Mouse (Mus musculus): ENCODE measurements at regions not wholly inside any gene's neighbourhood (a gene's known extent, or its start where the extent isn't known, plus 50 kb on each side); places are given as distances from the start of the nearest gene placed in this dataset.

DNA sequence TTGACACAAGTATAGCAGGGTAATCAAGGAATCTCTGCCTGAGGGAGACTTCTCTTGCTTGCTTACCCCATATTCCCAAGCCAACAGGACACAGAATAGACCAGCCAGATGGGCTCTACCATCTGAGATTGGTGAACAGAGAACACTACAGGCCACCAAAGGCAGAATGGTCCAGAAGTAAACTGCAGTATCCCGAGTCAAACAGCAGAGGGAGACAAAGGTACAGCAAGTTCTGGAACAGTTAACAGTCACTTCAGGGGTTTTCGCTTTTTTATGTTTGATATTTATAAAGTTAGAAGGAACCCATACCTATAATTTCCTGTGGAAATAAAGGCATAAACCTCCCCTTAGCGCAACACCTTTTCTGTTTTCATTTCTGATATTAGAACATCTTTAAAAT is 325.5 kb upstream of the 9130204L05Rik start:
- DNase-seq (ENCODE audit: low spot score) = peak; percentile 27

Measured in left cerebral cortex, adult 11 months (tissue).